Mouse (Mus musculus) adrenal gland, postnatal 25 days (tissue): ENCODE measurements around the gene Sh2b1. TPM values are rescaled to one million over a fixed set of nuclear protein-coding genes. Genes with fewer than 3 reads are reported as not detected.

ENCODE experiments used
- DNase-seq: peaks from one replicate; pipeline ENCODE4 v3.0.0; 2021; ENCODE audit warnings: mixed read lengths
- total RNA-seq: library from RNA; stranded (reverse); gene quantifications from 2 replicates; pipeline ENCODE4 v1.2.3, GENCODE M21; 2021

Sh2b1 gene
- total RNA-seq, 1 experiment from 2014 or later, result 63.6 TPM

- no peak for DNase-seq
Measured at GRCm38 (mm10) chr7:126417606-126418005, 57.6 kb downstream of the Sh2b1 start.

GRCm38 (mm10) chr7:126417045-126417444 lies 58.2 kb downstream of the Sh2b1 start:
- DNase-seq, result no peak

Other genes starting within 250 kb of the Sh2b1 start
- 72.1 and 102 TPM in 2 replicates for gene Sbk1, start 202.8 kb downstream of the Sh2b1 start, total RNA-seq
- 0.43 and 1.0 TPM in 2 replicates for gene Lat, start 105.9 kb downstream of the Sh2b1 start, total RNA-seq
- gene Spns1, start 98.0 kb downstream of the Sh2b1 start, total RNA-seq, result 43.1 and 54.8 TPM in 2 replicates
- gene Nfatc2ip, start 78.7 kb downstream of the Sh2b1 start, total RNA-seq, result 8.6 and 8.7 TPM in 2 replicates
- 0.67 and 1.9 TPM in 2 replicates for gene Cd19, start 60.5 kb downstream of the Sh2b1 start, total RNA-seq
- 58.2 and 82.6 TPM in 2 replicates for gene Rabep2, start 46.7 kb downstream of the Sh2b1 start, total RNA-seq
- not detected in 2 replicates for gene Atp2a1, start 12.3 kb downstream of the Sh2b1 start, total RNA-seq
- 180 and 191 TPM in 2 replicates for gene Tufm, start 11.9 kb upstream of the Sh2b1 start, total RNA-seq
- gene Atxn2l, start 28.0 kb upstream of the Sh2b1 start, total RNA-seq, result 123 and 138 TPM in 2 replicates
- 256 and 282 TPM in 2 replicates for gene Eif3c, start 91.0 kb upstream of the Sh2b1 start, total RNA-seq
- 1.4 and 3.2 TPM in 2 replicates for gene Apobr, start 109.5 kb upstream of the Sh2b1 start, total RNA-seq
- gene Cln3, start 110.4 kb upstream of the Sh2b1 start, total RNA-seq, result 31.7 and 42.7 TPM in 2 replicates
- not detected in 2 replicates for gene Il27, start 119.5 kb upstream of the Sh2b1 start, total RNA-seq
- 12.1 and 20.7 TPM in 2 replicates for gene Nupr1, start 155.4 kb upstream of the Sh2b1 start, total RNA-seq
- 37.5 and 41.1 TPM in 2 replicates for gene Sgf29, start 173.9 kb upstream of the Sh2b1 start, total RNA-seq
- 29.6 and 31.0 TPM in 2 replicates for gene Sult1a1, start 201.0 kb upstream of the Sh2b1 start, total RNA-seq
- gene Bola2, start 220.0 kb upstream of the Sh2b1 start, total RNA-seq, result 83.3 and 85.8 TPM in 2 replicates
- 12.8 and 17.5 TPM in 2 replicates for gene Slx1b, start 220.4 kb upstream of the Sh2b1 start, total RNA-seq
- gene Coro1a, start 232.4 kb upstream of the Sh2b1 start, total RNA-seq, result 3.5 and 8.0 TPM in 2 replicates